Mouse (Mus musculus) 416B (cell line): Measurements from ENCODE around the gene Ric3.
"Not testable (repeated sequence)": the region's sequence is repeated elsewhere in the genome, so short reads cannot be mapped to it uniquely, and the experiment has no call there.

Source experiments
- DNase-seq: peaks from one replicate; pipeline ENCODE4 v3.0.0; 2011; ENCODE audit warnings: low read depth

Ric3 gene

DNA sequence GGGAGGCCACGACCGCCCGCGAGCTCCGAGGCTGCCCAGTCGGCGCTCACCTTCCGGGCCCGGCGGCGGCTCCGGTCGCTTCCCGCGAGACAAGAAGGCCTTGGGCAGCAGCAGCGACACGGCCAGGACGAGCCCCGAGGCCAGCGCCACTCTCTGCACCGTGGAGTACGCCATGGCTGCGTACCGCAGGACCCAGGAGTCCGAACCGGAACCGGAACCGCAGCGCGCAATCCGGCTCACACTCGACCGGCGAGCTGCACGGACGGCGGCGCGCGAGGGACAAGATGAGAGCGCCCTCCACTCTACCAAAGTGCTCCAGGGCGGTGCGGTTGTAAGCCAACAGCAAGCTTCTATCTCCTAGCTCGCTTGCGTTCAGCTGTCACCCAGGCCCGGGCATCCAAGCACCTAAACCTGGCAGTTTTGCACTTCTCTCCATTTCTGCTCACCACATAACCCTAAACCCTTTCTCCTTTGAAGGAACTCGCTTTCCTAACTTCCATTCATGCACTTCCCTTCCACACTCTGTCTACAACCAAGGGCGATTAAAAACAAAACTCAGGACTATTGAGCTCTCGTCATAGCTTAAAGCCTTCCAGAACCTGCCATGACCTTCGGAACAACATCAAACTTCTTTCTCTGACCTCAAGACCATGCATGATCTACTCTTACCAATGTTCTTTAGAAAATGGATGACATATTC, at the start of gene Ric3:
Ric3 (minus strand) TSS at position 219 of the 700 bp plus-strand sequence.
- no peak for DNase-seq

GRCm38 (mm10) chr7:109131565-109131964, 48.4 kb upstream of the Ric3 start:
- no peak for DNase-seq

DNA sequence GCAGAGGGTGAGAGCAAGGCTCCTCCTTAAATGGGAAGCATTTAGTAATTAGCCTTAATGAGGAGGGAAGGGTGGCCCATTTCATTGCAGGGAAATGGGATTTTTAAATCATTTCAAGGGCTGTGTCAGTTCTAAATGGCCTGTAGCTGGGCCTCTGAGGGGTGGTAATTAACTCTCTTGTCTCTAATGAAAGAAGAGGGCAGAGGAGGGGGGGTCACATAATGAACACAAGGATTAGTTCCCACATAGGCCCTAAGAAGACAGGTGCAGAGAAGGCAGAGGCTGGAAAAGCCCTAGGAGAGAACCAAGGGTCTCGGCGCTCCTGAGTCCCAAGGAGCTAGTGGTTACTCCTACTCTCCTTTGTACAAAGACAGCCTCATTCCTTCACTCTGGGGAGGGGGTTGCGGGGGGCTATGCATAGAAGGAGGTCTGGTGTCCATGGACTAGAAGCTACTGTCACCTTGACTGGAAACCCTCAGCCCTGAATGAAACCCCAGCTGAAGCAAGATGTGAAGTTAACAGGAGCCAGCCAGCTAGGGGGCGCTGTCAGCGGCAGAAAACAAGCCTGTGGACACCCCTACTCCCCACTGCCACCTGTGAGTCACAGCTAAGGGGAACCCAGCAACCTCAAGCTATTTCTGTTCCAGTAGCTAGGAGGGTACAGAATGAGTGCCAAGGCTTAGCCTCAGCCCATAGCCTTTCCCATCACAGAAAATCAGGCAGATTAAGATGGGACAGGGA, 47.0 kb upstream of the Ric3 start:
- peak; percentile 8 for DNase-seq

- peak; percentile 12 for DNase-seq
Measured at GRCm38 (mm10) chr7:109129442-109129841, 46.3 kb upstream of the Ric3 start.

GRCm38 (mm10) chr7:109115929-109116328, 32.8 kb upstream of the Ric3 start:
- no peak for DNase-seq

DNA sequence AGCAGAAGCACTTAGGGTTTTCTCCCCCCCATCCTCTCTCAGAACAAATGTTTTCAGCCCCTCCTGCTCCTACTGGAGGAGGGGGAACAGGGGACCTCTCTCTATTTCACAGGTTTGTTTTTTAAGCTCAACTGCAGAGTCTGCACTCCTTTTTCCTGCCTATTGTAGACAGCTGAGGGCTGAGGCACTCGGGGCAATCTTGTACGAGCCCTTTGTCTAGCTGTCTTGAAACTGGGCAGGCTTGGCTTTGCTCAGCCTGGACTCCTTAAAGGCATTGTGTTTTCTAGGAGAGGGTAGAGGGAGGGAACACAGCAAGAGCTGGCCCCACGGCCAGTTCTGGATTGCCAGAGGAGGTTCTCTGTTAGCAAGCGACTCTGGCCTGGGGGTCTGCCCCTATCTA, 32.4 kb upstream of the Ric3 start:
- not testable (repeated sequence) for DNase-seq

DNA sequence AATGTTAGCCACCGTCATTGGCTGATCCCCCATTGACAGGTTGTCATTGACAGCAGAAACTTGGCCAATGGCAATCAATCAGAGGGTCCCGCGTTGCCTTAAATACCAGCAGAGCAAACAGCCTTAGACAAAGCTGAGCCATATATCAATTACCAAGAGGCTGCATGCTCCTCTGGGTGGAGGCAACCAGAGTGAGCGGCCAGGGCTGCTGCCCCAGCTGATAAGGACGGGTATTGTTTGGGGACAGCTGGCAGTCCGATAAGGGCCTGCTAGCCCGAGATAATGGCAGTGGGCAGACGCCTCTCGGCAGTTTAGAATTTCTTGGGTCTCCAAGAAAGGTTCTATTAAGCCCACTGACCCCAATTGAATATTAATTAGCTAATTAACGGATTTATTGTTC, 31.8 kb upstream of the Ric3 start:
- DNase-seq = no peak

DNA sequence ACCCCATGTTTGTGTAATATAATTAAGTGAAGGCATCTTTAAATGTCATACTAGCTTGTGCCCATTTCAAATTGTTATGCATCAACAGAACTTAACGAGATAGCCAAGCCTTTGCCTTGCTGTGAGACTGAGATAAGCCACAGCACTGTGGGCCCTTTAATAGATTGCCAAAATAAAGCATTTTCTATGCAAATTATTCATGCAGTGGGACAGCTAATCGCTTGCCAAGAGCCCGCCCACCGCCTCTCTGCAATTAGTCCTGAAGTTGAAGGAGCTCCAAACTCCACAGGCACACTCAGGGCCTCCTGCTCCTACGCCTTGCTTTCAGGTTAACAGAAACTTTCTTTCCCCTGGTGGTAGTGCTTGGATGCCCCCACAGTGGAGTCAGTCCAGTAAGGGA, 27.9 kb upstream of the Ric3 start:
- DNase-seq = no peak

GRCm38 (mm10) chr7:109104894-109105293, 21.8 kb upstream of the Ric3 start:
- no peak for DNase-seq

- DNase-seq = no peak
Measured at GRCm38 (mm10) chr7:109101167-109101566, 18.0 kb upstream of the Ric3 start.

DNA sequence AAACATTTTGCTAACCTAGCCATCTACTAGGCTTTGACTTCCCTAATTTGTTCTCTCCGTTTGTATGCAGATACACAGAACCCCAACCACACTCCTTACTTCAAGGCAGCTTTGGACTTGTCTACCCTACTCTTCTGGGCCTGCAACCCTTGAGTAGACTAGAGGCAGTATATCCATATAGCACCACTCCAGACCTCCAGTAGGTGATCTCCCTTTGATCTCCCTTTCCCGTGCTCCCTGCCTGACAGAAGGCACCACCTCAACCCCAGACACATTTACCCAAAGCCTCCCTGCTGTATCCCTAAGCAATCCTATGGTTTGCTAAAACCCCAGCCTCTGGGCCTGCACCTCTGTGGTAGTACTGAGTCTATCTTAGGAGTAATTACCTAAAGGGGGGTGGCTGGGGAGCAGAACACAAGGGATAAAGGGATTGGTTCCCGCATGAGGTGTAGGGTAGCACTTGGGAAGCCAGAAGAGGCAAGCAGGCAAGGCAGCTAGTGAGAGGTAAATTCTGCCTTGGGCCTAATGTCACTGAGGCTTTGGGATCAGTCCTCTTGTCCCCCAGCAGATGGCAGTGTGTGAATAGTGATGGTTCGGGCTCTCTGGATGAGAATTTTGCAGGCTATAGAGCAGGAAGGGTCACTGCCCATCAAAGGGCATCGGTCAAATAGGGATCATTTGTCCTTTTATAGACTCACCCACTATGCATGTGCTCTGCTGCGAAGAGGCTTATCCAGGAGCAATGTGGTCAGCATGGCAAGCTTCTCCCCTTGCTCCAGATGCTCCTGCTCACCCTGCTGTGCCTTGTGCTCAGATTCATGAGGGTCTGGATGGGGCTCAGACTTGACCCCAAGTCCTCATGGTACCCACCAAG, 15.3 kb upstream of the Ric3 start:
- DNase-seq = peak; percentile 31

DNA sequence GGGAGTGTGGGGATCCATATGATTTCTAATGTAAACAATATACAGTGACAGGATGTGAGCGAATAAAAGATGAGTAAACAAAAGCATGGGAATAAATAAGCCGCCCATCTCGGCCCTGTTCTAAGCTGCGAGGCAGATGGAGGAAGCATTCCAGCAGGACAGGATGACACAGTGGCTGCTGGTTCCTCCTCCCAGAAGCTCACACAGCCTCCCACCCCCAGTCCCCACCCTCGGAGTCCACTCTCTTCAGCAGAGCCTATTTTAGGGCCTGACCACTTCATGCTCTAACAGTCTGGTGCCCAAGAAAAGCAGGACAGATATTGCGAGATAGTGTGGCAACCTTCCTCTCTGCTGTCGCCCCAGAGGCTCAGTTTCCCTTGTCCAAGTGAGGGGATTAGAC, 14.1 kb upstream of the Ric3 start:
- no peak for DNase-seq

GRCm38 (mm10) chr7:109096618-109097017, 13.5 kb upstream of the Ric3 start:
- no peak for DNase-seq

- no peak for DNase-seq
Measured at GRCm38 (mm10) chr7:109094294-109094693, 11.2 kb upstream of the Ric3 start.

DNA sequence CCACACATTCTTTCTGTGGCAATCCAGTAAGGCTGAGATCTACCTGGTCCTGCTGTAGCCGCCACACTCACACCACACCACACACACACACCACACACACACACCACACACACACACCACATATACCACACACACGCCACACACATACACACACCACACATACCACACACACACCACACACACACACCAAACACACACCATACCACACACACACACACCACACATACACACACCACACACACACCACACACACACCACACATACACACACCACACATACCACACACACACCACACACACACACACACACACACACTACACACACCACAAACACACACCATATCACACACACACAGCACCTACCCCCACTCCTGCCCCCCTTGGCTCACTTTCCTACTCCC, 8.2 kb upstream of the Ric3 start:
- DNase-seq = not testable (repeated sequence)

- no peak for DNase-seq
Measured at GRCm38 (mm10) chr7:109086946-109087345, 3.8 kb upstream of the Ric3 start.

- DNase-seq = no peak
Measured at GRCm38 (mm10) chr7:109083813-109084184, 668 bp upstream of the Ric3 start.

- peak; percentile 14 for DNase-seq
Measured at GRCm38 (mm10) chr7:109082269-109083112, 640 bp downstream of the Ric3 start.

DNA sequence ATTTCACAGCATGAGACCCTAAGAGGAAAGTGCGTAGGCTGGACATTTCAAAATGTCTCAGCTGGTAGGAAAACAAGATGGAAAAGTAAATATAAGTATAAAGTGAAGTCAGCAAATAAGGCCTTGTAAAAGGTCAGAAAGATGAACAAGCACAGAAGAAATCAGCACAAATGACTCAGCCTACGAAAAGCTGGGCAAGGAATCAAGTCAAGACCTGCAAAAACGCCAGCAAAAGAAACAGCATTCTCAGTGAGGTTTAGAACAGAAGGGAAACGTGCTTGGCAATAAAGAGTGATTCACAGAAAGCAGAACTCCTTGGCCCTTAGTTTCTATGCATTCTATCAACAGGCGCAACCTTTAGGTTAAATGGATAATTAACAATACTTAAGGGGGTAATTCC, 10.8 kb downstream of the Ric3 start:
- DNase-seq = no peak

DNA sequence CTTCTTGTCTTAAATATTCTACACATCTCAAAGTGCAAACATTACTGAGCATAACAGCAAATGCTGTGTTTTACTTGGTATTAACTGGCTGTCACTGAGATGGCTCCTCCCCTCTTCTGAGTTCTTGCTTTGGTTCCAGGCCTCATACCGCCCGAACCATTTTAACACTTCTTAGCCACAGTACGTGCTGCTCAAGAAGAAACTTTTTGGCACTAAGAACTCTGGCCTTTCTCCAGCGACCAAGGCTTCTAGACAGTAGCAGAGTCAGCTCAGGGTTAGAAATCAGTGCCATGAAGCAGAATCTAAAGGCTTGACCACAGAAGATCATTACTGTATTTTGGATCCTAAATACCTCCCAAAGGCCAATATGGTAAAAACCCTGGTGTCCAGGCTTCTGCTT, 13.5 kb downstream of the Ric3 start:
- no peak for DNase-seq

DNA sequence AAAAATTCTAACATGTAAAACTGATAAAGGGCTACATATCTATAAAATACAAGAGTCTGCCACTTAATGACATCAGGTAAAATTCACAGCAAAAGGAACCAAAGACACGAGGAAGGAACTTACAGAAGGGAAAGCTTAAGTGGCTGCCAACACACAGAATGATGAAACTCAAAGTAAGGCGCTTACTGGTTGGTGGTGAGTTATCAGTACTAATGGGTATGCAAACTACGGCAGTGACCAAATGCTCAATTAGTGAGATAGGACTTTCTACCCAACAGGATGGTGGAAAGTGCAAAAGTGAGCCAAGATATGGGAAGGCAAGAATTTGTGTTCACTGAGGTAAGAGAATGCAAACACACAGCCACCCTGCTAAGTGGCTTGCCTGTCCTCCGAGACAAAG, 23.6 kb downstream of the Ric3 start:
- DNase-seq = no peak

- no peak for DNase-seq
Measured at GRCm38 (mm10) chr7:109050831-109051230, 32.3 kb downstream of the Ric3 start.
